Mouse (Mus musculus): ENCODE data around the gene Amd2.

- no peak for TF ChIP-seq CTCF (IDR thresholded peaks at IDR 0.05; ENCODE audit: low read depth)
- TF ChIP-seq EP300 (IDR thresholded peaks at IDR 0.05; ENCODE audit: low read depth): no peak
These were observed 2.6 kb upstream of the Amd2 start for GRCm38 (mm10) chr10:35714266-35714665.

All from liver, postnatal 0 days (tissue).